Mouse (Mus musculus): ENCODE measurements around the gene Rufy2.

Gene Rufy2

GRCm38 (mm10) chr10:63019304-63019703 is 39.3 kb downstream of the Rufy2 start:
- DNase-seq (ENCODE audit: low spot score in 2 of 2): no peak

GRCm38 (mm10) chr10:63021702-63022101 is 41.7 kb downstream of the Rufy2 start:
- DNase-seq (ENCODE audit: low spot score in 2 of 2): no peak

- DNase-seq (ENCODE audit: low spot score in 2 of 2): no peak
Measured at GRCm38 (mm10) chr10:63022541-63023120, 42.6 kb downstream of the Rufy2 start.

- DNase-seq (ENCODE audit: low spot score in 2 of 2): peak; percentile 46 to 73
Measured at GRCm38 (mm10) chr10:63023121-63023748, 43.2 kb downstream of the Rufy2 start.

GRCm38 (mm10) chr10:63023749-63024579 is 43.9 kb downstream of the Rufy2 start, which contains the start of the genes Hnrnph3 and Pbld2:
TSS of gene Hnrnph3 (minus strand) at chr10:63024217.
TSS of gene Pbld2 (plus strand) at chr10:63024315.
- peak; percentile 98 to 99 for DNase-seq (ENCODE audit: low spot score in 2 of 2)

- peak; percentile 27 to 64 for DNase-seq (ENCODE audit: low spot score in 2 of 2)
Measured at GRCm38 (mm10) chr10:63024580-63024910, 44.5 kb downstream of the Rufy2 start.

- no peak for DNase-seq (ENCODE audit: low spot score in 2 of 2)
Measured at GRCm38 (mm10) chr10:63025016-63025415, 45.0 kb downstream of the Rufy2 start.

- DNase-seq (ENCODE audit: low spot score in 2 of 2): no peak
Measured at GRCm38 (mm10) chr10:63025491-63026011, 45.5 kb downstream of the Rufy2 start.

GRCm38 (mm10) chr10:63026156-63026794 is 46.3 kb downstream of the Rufy2 start:
- no peak for DNase-seq (ENCODE audit: low spot score in 2 of 2)

GRCm38 (mm10) chr10:63026795-63027160 is 46.8 kb downstream of the Rufy2 start:
- no peak for DNase-seq (ENCODE audit: low spot score in 2 of 2)

GRCm38 (mm10) chr10:63027376-63028161 is 47.5 kb downstream of the Rufy2 start:
- DNase-seq (ENCODE audit: low spot score in 2 of 2): no peak

- no peak for DNase-seq (ENCODE audit: low spot score in 2 of 2)
Measured at GRCm38 (mm10) chr10:63028396-63028795, 48.4 kb downstream of the Rufy2 start.

GRCm38 (mm10) chr10:63032267-63032666 is 52.2 kb downstream of the Rufy2 start:
- no peak for DNase-seq (ENCODE audit: low spot score in 2 of 2)

GRCm38 (mm10) chr10:63032956-63033355 is 52.9 kb downstream of the Rufy2 start:
- no peak for DNase-seq (ENCODE audit: low spot score in 2 of 2)

GRCm38 (mm10) chr10:63038571-63039320 is 58.7 kb downstream of the Rufy2 start:
- no peak for DNase-seq (ENCODE audit: low spot score in 2 of 2)

- no peak for DNase-seq (ENCODE audit: low spot score in 2 of 2)
Measured at GRCm38 (mm10) chr10:63039867-63040628, 60.0 kb downstream of the Rufy2 start.

GRCm38 (mm10) chr10:63043154-63043553 is 63.1 kb downstream of the Rufy2 start:
- no peak for DNase-seq (ENCODE audit: low spot score in 2 of 2)

- DNase-seq (ENCODE audit: low spot score in 2 of 2): no peak
Measured at GRCm38 (mm10) chr10:63047751-63048150, 67.7 kb downstream of the Rufy2 start.

GRCm38 (mm10) chr10:63049106-63049505 is 69.1 kb downstream of the Rufy2 start:
- no peak for DNase-seq (ENCODE audit: low spot score in 2 of 2)

- no peak for DNase-seq (ENCODE audit: low spot score in 2 of 2)
Measured at GRCm38 (mm10) chr10:63051267-63051666, 71.2 kb downstream of the Rufy2 start.

Data from cerebellum, postnatal 4 days (tissue).